Mouse (Mus musculus) heart, embryonic 16.5 days (tissue): ENCODE data around the gene Actrt3. TPM values are rescaled to one million over a fixed set of nuclear protein-coding genes. Genes with fewer than 3 reads are reported as not detected.
"Not testable (repeated sequence)": the region's sequence is repeated elsewhere in the genome, so short reads cannot be mapped to it uniquely, and the experiment has no call there.

Experiments
- ATAC-seq: fragments of 200-750 bp; cut with Nextera tagmentation; replicated peaks from 2 replicates; pipeline ENCODE4 v1.8.0; 2017; ENCODE audit warnings: moderate number of reproducible peaks; ENCODE audit not compliant: insufficient read depth, low FRiP score; ENCODE audit errors: extremely low read depth
- H3K27ac ChIP-seq: fragments of 300-500 bp; sonication (generic); 2 replicates; pipeline ENCODE4 v1.5.1; 2014; ENCODE audit warnings: mild to moderate bottlenecking, low read length, control low read depth, moderate library complexity
- H3K27me3 ChIP-seq: fragments of 300-500 bp; sonication (generic); 2 replicates; pipeline ENCODE4 v1.6.1; 2014; ENCODE audit warnings: low read length, mixed read lengths; ENCODE audit not compliant: control insufficient read depth, insufficient read depth
- H3K36me3 ChIP-seq: fragments of 300-500 bp; sonication (generic); 2 replicates; pipeline ENCODE4 v1.6.1; 2014; ENCODE audit not compliant: control insufficient read depth, insufficient read depth
- H3K4me1 ChIP-seq: fragments of 300-500 bp; sonication (generic); 2 replicates; pipeline ENCODE4 v1.6.1; 2014; ENCODE audit warnings: low read length, mixed read lengths; ENCODE audit not compliant: control insufficient read depth, insufficient read depth
- H3K4me2 ChIP-seq: fragments of 300-500 bp; sonication (generic); 2 replicates; pipeline ENCODE4 v1.6.1; 2014; ENCODE audit warnings: low read depth, mild to moderate bottlenecking, control low read depth, low read length
- H3K4me3 ChIP-seq: fragments of 300-500 bp; sonication (generic); 2 replicates; pipeline ENCODE4 v1.5.1; 2014; ENCODE audit warnings: mild to moderate bottlenecking, control low read depth, low read length
- H3K9ac ChIP-seq: fragments of 300-500 bp; sonication (generic); 2 replicates; pipeline ENCODE4 v1.6.1; 2014; ENCODE audit warnings: low read length, control low read depth
- H3K9me3 ChIP-seq: fragments of 300-500 bp; sonication (generic); replicated peaks from 2 replicates; pipeline ENCODE4 v1.6.1; 2016; ENCODE audit warnings: low read length; ENCODE audit not compliant: control insufficient read depth
- WGBS: fragments of 180-500 bp; shearing (Covaris S2); extraction: QIAGEN DNeasy Blood & Tissue Kit; methylation state at CpG from one replicate; pipeline ENCODE4 v1.1.7; 2014; 5-methylcytosine and 5-hydroxymethylcytosine counted together
- polyA plus RNA-seq: library from polyadenylated mRNA; unstranded; fragments of >200 nt; fragmentation: Nextera tagmentation; extraction: Ambion mirVana; gene quantifications from 2 replicates; pipeline ENCODE4 v1.2.1, GENCODE M21; 2015

Actrt3 gene
- polyA plus RNA-seq, 1 experiment from 2014 or later: not detected

DNA sequence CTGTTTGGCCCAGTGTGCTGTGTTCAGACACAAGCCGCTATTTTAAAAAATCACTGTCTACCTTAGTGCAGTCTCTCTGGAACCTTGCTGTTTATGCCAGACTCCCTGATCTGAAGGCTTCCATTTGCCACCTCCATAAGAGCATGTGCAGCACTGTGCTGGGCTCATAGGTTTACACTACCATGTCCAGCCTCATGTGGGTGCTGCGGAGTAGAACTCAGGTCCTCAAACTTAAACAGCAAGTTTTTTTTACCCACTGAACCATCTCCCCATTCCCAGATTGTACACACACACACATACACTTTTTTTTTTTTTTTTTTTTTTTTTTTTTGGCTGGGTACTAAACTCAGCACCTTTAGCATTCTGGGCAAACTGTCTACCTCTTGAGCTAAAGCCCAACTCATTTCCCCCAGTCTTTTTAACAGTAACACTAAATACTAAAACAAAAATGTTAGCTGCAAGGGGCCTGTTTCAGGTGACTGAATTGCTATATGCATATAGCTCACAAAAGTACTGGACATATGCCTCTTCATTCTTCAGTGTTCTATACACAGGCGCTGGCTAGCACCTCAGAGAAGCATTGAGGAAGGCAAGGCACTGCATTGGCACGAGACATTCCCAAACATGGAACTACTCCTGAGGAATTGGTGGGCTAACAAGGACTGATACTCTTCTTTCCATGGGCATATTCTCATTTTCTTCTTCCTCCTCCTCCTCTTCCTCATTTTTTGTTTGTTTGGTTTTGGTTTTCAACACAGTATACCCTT is 5.8 kb downstream of the Actrt3 start:
- Histone ChIP-seq H3K4me2 (no peak overlapping the region), H3K27me3 (no peaks in the 10 kb centered on the region), H3K4me3 (no peak overlapping the region), H3K9ac (no peak overlapping the region), H3K9me3 (no peaks in the 10 kb centered on the region), H3K4me1 (no peaks in the 10 kb centered on the region), H3K36me3 (no peaks in the 10 kb centered on the region), H3K27ac (no peak overlapping the region)
- ATAC-seq: no peak
- WGBS: 74% methylated on average over 4 of the region's 4 CpGs

DNA sequence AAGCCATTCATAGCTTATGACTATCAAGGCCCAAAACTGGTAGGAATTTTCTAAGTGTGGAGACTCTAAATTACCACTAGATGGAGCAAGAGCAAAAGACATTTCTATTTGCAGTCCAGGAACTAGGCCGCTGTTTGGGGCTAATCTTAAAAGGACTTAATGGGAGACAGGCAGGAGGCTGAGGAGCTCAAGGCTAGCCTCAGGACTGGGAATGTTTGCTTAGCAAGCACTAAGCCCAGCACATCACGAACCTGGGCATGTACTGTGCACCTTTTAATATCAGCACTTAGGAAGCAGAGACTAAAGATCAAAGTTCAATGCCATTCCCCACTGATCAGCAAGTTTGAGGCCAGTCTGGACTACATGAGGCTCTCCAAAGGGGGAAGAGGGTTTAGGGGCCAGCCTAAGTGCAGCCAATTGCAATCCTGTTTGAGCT is 7.3 kb downstream of the Actrt3 start:
- Histone ChIP-seq H3K9ac (no peak overlapping the region), H3K9me3 (no peaks in the 10 kb centered on the region), H3K4me3 (no peak overlapping the region), H3K27me3 (no peaks in the 10 kb centered on the region), H3K36me3 (no peaks in the 10 kb centered on the region), H3K4me2 (no peak overlapping the region), H3K27ac (no peak overlapping the region), H3K4me1 (no peaks in the 10 kb centered on the region)
- WGBS: 4% methylated on average over 2 of the region's 2 CpGs
- no peak for ATAC-seq

- no peak for ATAC-seq
Measured at GRCm38 (mm10) chr3:30588865-30589264, 10.9 kb downstream of the Actrt3 start.

DNA sequence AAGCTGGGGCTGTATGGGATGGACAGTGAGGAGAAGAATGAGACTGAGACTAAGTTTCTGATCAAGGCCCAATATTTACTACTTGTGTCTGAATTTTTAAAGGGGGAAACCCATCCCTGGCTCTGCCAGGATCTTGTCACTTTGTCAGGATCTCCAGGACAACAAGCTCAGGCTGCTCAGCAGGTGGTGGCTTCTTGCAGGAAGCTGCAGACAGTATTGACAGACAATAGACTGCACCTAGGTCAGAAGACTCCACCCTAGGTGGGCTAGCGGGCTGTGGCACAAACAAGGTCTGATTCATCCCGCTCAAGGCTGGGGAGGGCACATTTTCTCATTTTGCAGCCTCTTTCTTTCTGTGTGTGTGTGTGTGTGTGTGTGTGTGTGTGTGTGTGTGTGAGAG is 26.2 kb downstream of the Actrt3 start:
- Histone ChIP-seq H3K9ac (no peak overlapping the region), H3K27me3 (no peaks in the 10 kb centered on the region), H3K27ac (no peak overlapping the region), H3K4me2 (no peak overlapping the region), H3K4me3 (no peak overlapping the region), H3K36me3 (no peaks in the 10 kb centered on the region), H3K4me1 (no peaks in the 10 kb centered on the region), H3K9me3 (no peaks in the 10 kb centered on the region)
- ATAC-seq: no peak
- 10% methylated on average over 2 of the region's 2 CpGs for WGBS

More at GRCm38 (mm10) chr3:30588865-30589264, 10.9 kb downstream of the Actrt3 start:
- no peak overlapping the region for H3K27ac ChIP-seq
- WGBS: 39% methylated on average over 6 of the region's 6 CpGs
- H3K27me3 ChIP-seq: no peaks in the 10 kb centered on the region
- H3K36me3 ChIP-seq: no peaks in the 10 kb centered on the region
- no peaks in the 10 kb centered on the region for H3K4me1 ChIP-seq
- H3K4me2 ChIP-seq: no peak overlapping the region
- no peak overlapping the region for H3K4me3 ChIP-seq
- no peak overlapping the region for H3K9ac ChIP-seq
- no peaks in the 10 kb centered on the region for H3K9me3 ChIP-seq

GRCm38 (mm10) chr3:30566333-30566732 is 33.4 kb downstream of the Actrt3 start:
- H3K4me1 ChIP-seq, H3K36me3 ChIP-seq, H3K27me3 ChIP-seq, H3K27ac ChIP-seq, H3K4me3 ChIP-seq, ATAC-seq, H3K9ac ChIP-seq, H3K4me2 ChIP-seq, H3K9me3 ChIP-seq: not testable (repeated sequence)
- no CpG with 5 or more reads among the region's 2 CpGs for WGBS

GRCm38 (mm10) chr3:30560677-30561314 is 38.9 kb downstream of the Actrt3 start:
- no peaks in the 10 kb centered on the region for H3K36me3 ChIP-seq
- H3K9me3 ChIP-seq: no peaks in the 10 kb centered on the region
- no peak overlapping the region for H3K4me3 ChIP-seq
- 56% methylated on average over 6 of the region's 6 CpGs for WGBS
- no peaks in the 10 kb centered on the region for H3K4me1 ChIP-seq
- no peak overlapping the region for H3K9ac ChIP-seq
- H3K27ac ChIP-seq: no peak overlapping the region
- no peaks in the 10 kb centered on the region for H3K27me3 ChIP-seq
- H3K4me2 ChIP-seq: no peak overlapping the region
- no peak for ATAC-seq

DNA sequence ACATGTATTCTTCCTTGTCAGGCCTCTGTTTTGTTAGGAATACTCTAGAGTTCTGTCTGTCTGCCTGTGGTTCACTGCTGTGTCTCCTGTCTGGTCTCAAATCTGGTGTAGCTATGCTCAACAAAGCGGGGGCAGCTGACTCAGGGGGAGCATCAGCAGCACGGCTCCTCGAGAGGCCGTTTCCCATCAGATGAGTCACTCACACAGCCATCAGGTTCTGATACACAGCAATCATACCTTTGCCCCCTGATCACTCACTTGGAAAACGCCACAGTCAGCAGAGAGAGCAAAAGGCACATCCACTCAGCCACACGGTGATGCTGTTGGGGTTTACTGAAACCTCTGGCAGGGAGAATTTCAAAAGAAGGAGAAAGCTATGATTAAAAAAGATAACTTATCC is 46.0 kb downstream of the Actrt3 start:
- Histone ChIP-seq H3K9me3 (no peaks in the 10 kb centered on the region), H3K4me1 (peaks cover 2% of the 10 kb centered on the region; the same call in 1 of the 2 replicates), H3K4me2 (no peak overlapping the region), H3K27ac (no peak overlapping the region), H3K9ac (no peak overlapping the region), H3K27me3 (no peaks in the 10 kb centered on the region), H3K36me3 (no peaks in the 10 kb centered on the region), H3K4me3 (no peak overlapping the region)
- WGBS: 64% methylated on average over 6 of the region's 6 CpGs
- no peak for ATAC-seq

- Histone ChIP-seq H3K9ac (no peak overlapping the region), H3K9me3 (no peaks in the 10 kb centered on the region), H3K4me3 (no peak overlapping the region), H3K36me3 (no peaks in the 10 kb centered on the region), H3K4me1 (peaks cover 14% of the 10 kb centered on the region), H3K27me3 (no peaks in the 10 kb centered on the region), H3K27ac (no peak overlapping the region), H3K4me2 (no peak overlapping the region)
- WGBS: 52% methylated on average over 2 of the region's 2 CpGs
- ATAC-seq: no peak
Measured at GRCm38 (mm10) chr3:30550218-30550617, 49.5 kb downstream of the Actrt3 start.

GRCm38 (mm10) chr3:30548928-30549327 is 50.8 kb downstream of the Actrt3 start:
- Histone ChIP-seq H3K27me3 (no peaks in the 10 kb centered on the region), H3K9ac (no peak overlapping the region), H3K36me3 (no peaks in the 10 kb centered on the region), H3K9me3 (no peaks in the 10 kb centered on the region), H3K4me3 (no peak overlapping the region), H3K27ac (peak overlapping the region; percentile 27), H3K4me2 (no peak overlapping the region), H3K4me1 (peaks cover 14% of the 10 kb centered on the region)
- no peak for ATAC-seq
- WGBS: 60% methylated on average over 7 of the region's 7 CpGs
